Mouse (Mus musculus) ES-Bruce4 (cell line): ENCODE measurements around the gene Fyn.

ENCODE experiments used
- CTCF ChIP-seq: IDR thresholded peaks from one replicate; pipeline ENCODE4 v1.8.1; 2011; ENCODE audit warnings: low read depth, low read length
- EP300 ChIP-seq: IDR thresholded peaks from 2 replicates; pipeline ENCODE4 v1.6.1; 2011; ENCODE audit warnings: low read depth, low read length; ENCODE audit not compliant: insufficient read depth
- POLR2A ChIP-seq: IDR thresholded peaks from one replicate; pipeline ENCODE4 v1.8.1; 2011; ENCODE audit warnings: low read length; ENCODE audit not compliant: insufficient read depth

DNA sequence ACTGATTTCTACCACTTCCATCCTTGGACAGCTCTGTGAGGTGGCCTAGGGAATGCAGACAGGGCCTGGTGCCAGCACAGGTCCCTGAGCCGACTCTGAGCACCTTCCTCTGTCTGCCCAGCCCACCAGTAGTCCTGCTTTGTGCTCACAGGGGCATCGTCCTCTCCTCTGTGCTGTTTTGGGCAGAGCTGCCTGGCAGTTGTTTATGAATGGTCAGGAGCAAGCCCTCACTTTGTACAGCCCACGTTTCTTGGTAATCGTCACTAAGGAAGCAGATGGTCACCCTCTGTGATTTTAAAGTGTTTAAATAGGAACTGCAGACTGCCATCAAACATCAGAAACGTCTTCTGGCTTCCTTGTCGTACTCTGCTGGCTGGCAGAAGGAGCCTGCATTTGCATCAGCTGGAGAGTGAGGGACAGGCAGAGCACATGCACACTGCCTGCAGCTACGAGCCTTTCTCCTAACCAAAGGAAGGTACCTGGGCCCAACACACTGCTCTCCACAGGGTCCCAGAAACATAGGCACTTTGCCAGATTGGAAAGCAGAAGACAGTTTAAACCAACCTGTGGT is 173.4 kb downstream of the Fyn start:
- TF ChIP-seq CTCF (no peak), POLR2A (no peak), EP300 (no peak)
